Mouse (Mus musculus) CH12.LX (cell line): ENCODE data around the gene Cabcoco1. TPM values are rescaled to one million over a fixed set of nuclear protein-coding genes. Genes with fewer than 3 reads are reported as not detected.

Source experiments
- DNase-seq: peaks from one replicate; pipeline ENCODE4 v3.0.0-alpha.2; 2013; ENCODE audit errors: extremely low read depth
- H3K27ac ChIP-seq: 2 replicates; pipeline ENCODE4 v1.5.1; 2012; ENCODE audit warnings: low read depth, mild to moderate bottlenecking, control low read depth, moderate library complexity; ENCODE audit not compliant: insufficient read depth
- H3K27me3 ChIP-seq: replicated peaks from 2 replicates; pipeline ENCODE3; 2012; ENCODE audit warnings: inconsistent platforms
- H3K36me3 ChIP-seq, 2 experiments: replicated peaks in 1 of 2; 2 replicates each; pipeline versions ENCODE3 to v1.6.1; 2012; ENCODE audit warnings: inconsistent platforms in 1 of 2, low read length in 1 of 2, mild to moderate bottlenecking in 1 of 2, mixed read lengths in 1 of 2, moderate library complexity in 1 of 2; ENCODE audit not compliant: control insufficient read depth in 1 of 2, insufficient read depth in 1 of 2
- H3K4me1 ChIP-seq, 2 experiments: 2 replicates each; pipeline ENCODE4 v1.6.1; 2012; ENCODE audit warnings: inconsistent platforms in 1 of 2, moderate library complexity in 1 of 2; ENCODE audit not compliant: insufficient read depth in 2 of 2, control insufficient read depth in 1 of 2
- H3K4me2 ChIP-seq: 2 replicates; pipeline ENCODE4 v1.6.1; 2012; ENCODE audit warnings: low read depth, mild to moderate bottlenecking, control low read depth; ENCODE audit not compliant: poor library complexity, insufficient read depth, severe bottlenecking
- H3K4me3 ChIP-seq, 3 experiments: fragments of 150-350 bp in 1 of 3; sonication (generic) in 1 of 3; replicated peaks in 1 of 3; 2 replicates each; pipeline versions ENCODE3 to v1.5.1; 2011 to 2012; ENCODE audit warnings: low read depth in 2 of 3, low read length in 2 of 3, mild to moderate bottlenecking in 2 of 3, moderate library complexity in 2 of 3, control low read depth in 1 of 3, improper control_type of control experiment in 1 of 3, inconsistent platforms in 1 of 3, mixed read lengths in 1 of 3; ENCODE audit not compliant: poor library complexity in 1 of 3
- H3K79me2 ChIP-seq: replicated peaks from 2 replicates; pipeline ENCODE4 v1.6.1; 2012; ENCODE audit warnings: mild to moderate bottlenecking, moderate library complexity; ENCODE audit not compliant: control insufficient read depth, poor library complexity, insufficient read depth, severe bottlenecking; ENCODE audit errors: extremely low read depth
- H3K9ac ChIP-seq: 2 replicates; pipeline ENCODE4 v1.6.1; 2012; ENCODE audit warnings: low read depth, mild to moderate bottlenecking, control low read depth, moderate library complexity; ENCODE audit not compliant: insufficient read depth
- H3K9me3 ChIP-seq: replicated peaks from 2 replicates; pipeline ENCODE3; 2012; ENCODE audit warnings: low read length, inconsistent platforms, mixed read lengths
- CHD1 ChIP-seq: IDR thresholded peaks from 2 replicates; pipeline ENCODE4 v1.6.1; 2012; ENCODE audit warnings: low read depth, low read length, improper control_type of control experiment, inconsistent platforms
- CTCF ChIP-seq, 2 experiments: IDR thresholded peaks in 1 of 2; conservative IDR thresholded peaks in 1 of 2; 2 replicates each; pipeline ENCODE4 v1.5.1; 2011 to 2012; ENCODE audit warnings: low read depth in 2 of 2, low read length in 2 of 2, improper control_type of control experiment in 1 of 2, inconsistent platforms in 1 of 2, mild to moderate bottlenecking in 1 of 2, moderate library complexity in 1 of 2
- ELF1 ChIP-seq: IDR thresholded peaks from 2 replicates; pipeline ENCODE4 v1.6.1; 2014; ENCODE audit warnings: low read depth, mild to moderate bottlenecking, inconsistent platforms, low read length, improper control_type of control experiment
- EP300 ChIP-seq: IDR thresholded peaks from 2 replicates; pipeline ENCODE4 v1.6.1; 2011; ENCODE audit warnings: low read length, improper control_type of control experiment
- HCFC1 ChIP-seq: IDR thresholded peaks from 2 replicates; pipeline ENCODE4 v1.6.1; 2012; ENCODE audit warnings: low read depth, mild to moderate bottlenecking, inconsistent platforms, low read length, improper control_type of control experiment
- IRF4 ChIP-seq: IDR thresholded peaks from 2 replicates; pipeline ENCODE4 v1.6.1; 2014; ENCODE audit warnings: low read depth, mild to moderate bottlenecking, inconsistent platforms, low read length, improper control_type of control experiment
- JUN ChIP-seq: IDR thresholded peaks from 2 replicates; pipeline ENCODE4 v1.6.1; 2011; ENCODE audit warnings: low read depth, mild to moderate bottlenecking, low read length, improper control_type of control experiment, moderate library complexity; ENCODE audit not compliant: insufficient read depth
- JUND ChIP-seq: conservative IDR thresholded peaks from 2 replicates; pipeline ENCODE4 v1.6.1; 2011; ENCODE audit warnings: low read depth, low read length, improper control_type of control experiment
- KAT2A ChIP-seq: IDR thresholded peaks from 2 replicates; pipeline ENCODE4 v1.6.1; 2012; ENCODE audit warnings: low read length, improper control_type of control experiment, inconsistent platforms; ENCODE audit not compliant: insufficient replicate concordance
- MAX ChIP-seq: IDR thresholded peaks from 2 replicates; pipeline ENCODE4 v1.6.1; 2011; ENCODE audit warnings: low read length, improper control_type of control experiment
- MAZ ChIP-seq: IDR thresholded peaks from 2 replicates; pipeline ENCODE4 v1.6.1; 2012; ENCODE audit warnings: low read depth, mild to moderate bottlenecking, inconsistent platforms, low read length, improper control_type of control experiment, moderate library complexity
- MXI1 ChIP-seq: IDR thresholded peaks from 2 replicates; pipeline ENCODE4 v1.6.1; 2011; ENCODE audit warnings: mild to moderate bottlenecking, low read depth, low read length, improper control_type of control experiment
- MYC ChIP-seq: IDR thresholded peaks from 2 replicates; pipeline ENCODE4 v1.6.1; 2011; ENCODE audit warnings: low read depth, mild to moderate bottlenecking, improper control_type of control experiment, low read length
- NELFE ChIP-seq: IDR thresholded peaks from 2 replicates; pipeline ENCODE4 v1.6.1; 2011; ENCODE audit warnings: low read depth, low read length, improper control_type of control experiment
- POLR2A ChIP-seq: IDR thresholded peaks from 2 replicates; pipeline ENCODE4 v1.6.1; 2011; ENCODE audit warnings: low read depth, mild to moderate bottlenecking, improper control_type of control experiment, low read length
- RAD21 ChIP-seq: IDR thresholded peaks from 2 replicates; pipeline ENCODE4 v1.6.1; 2011; ENCODE audit warnings: low read depth, mild to moderate bottlenecking, low read length, improper control_type of control experiment, moderate library complexity
- RCOR1 ChIP-seq: conservative IDR thresholded peaks from 2 replicates; pipeline ENCODE4 v1.6.1; 2012; ENCODE audit warnings: low read depth, mild to moderate bottlenecking, inconsistent platforms, low read length, improper control_type of control experiment
- ZKSCAN1 ChIP-seq: IDR thresholded peaks from 2 replicates; pipeline ENCODE4 v1.6.1; 2012; ENCODE audit warnings: low read depth, inconsistent platforms, low read length, improper control_type of control experiment, borderline replicate concordance
- ZMIZ1 ChIP-seq: IDR thresholded peaks from 2 replicates; pipeline ENCODE4 v1.6.1; 2012; ENCODE audit warnings: low read depth, mild to moderate bottlenecking, inconsistent platforms, low read length, improper control_type of control experiment
- dilution Hi-C: fragments of 300-500 bp; cut with MboI; formaldehyde crosslinking; loops from 2 replicates; pipeline ENCODE4 v1.14.3; 2020; ENCODE audit warnings: low sequenced_read_pairs; ENCODE audit not compliant: extremely low pct_unique_long_range_greater_than_20kb, extremely low pct_ligation_motif_present
- in situ Hi-C: fragments of 300-500 bp; cut with MboI; formaldehyde crosslinking; loops from 3 replicates; pipeline ENCODE4 v1.14.3; 2019; ENCODE audit warnings: low sequenced_read_pairs, low pct_ligation_motif_present, low pct_unique_long_range_greater_than_20kb, mixed read lengths
- polyA plus RNA-seq: library from polyadenylated mRNA; unstranded; fragments of >175 nt; gene quantifications from 2 replicates; pipeline ENCODE4 v1.2.1, GENCODE M21; 2012; ENCODE audit warnings: low read depth; ENCODE audit not compliant: insufficient read length
- total RNA-seq, 2 experiments: library from RNA; depleted of rRNA; stranded (reverse); fragments of 300-350 nt in 1 of 2; fragments of >200 nt in 1 of 2; gene quantifications; 2 replicates each; pipeline ENCODE4 v1.2.3; 2012 to 2014

The Cabcoco1 gene
- total and polyA plus RNA-seq, 3 experiments, result 0.72 to 2.4 (median 0.90) TPM

- H3K79me2 ChIP-seq, result no peaks in the 10 kb centered on the region
- no peak overlapping the region for H3K9ac ChIP-seq
- dilution Hi-C loops, result no loop called here
- no peaks in the 10 kb centered on the region for H3K36me3 ChIP-seq
- in situ Hi-C loops, result no loop called here
- DNase-seq, result no peak
- H3K4me2 ChIP-seq, result no peak overlapping the region
- no peak for TF ChIP-seq ELF1
- no peak for TF ChIP-seq NELFE
- no peak for TF ChIP-seq MAX
- TF ChIP-seq CHD1, result no peak
- TF ChIP-seq KAT2A, result no peak
- no peak for TF ChIP-seq POLR2A
- no peak for TF ChIP-seq RCOR1
- TF ChIP-seq JUND, result no peak
- no peak for TF ChIP-seq RAD21
- TF ChIP-seq EP300, result no peak
- no peak for TF ChIP-seq ZMIZ1
- TF ChIP-seq HCFC1, result no peak
- no peak for TF ChIP-seq MYC
- TF ChIP-seq MXI1, result no peak
- TF ChIP-seq ZKSCAN1, result no peak
- no peak overlapping the region for H3K27ac ChIP-seq
- H3K4me3 ChIP-seq, result no peak overlapping the region
- no peaks in the 10 kb centered on the region for H3K27me3 ChIP-seq
- H3K4me1 ChIP-seq, result no peaks in the 10 kb centered on the region
- no peaks in the 10 kb centered on the region for H3K9me3 ChIP-seq
Observed at GRCm38 (mm10) chr10:68589530-68590252, 48.0 kb upstream of the Cabcoco1 start.

GRCm38 (mm10) chr10:68587416-68588040, 45.8 kb upstream of the Cabcoco1 start:
- H3K36me3 ChIP-seq, result no peaks in the 10 kb centered on the region
- dilution Hi-C loops (no loop called here), in situ Hi-C loops (no loop called here)
- no peak for DNase-seq
- H3K9ac ChIP-seq, result no peak overlapping the region
- H3K27me3 ChIP-seq, result no peaks in the 10 kb centered on the region
- no peak for TF ChIP-seq CTCF (conservative IDR thresholded peaks at IDR 0.05 in 1 of 2, IDR thresholded peaks at IDR 0.05 in 1 of 2; ENCODE audit: low read depth in 2 of 2, low read length in 2 of 2)
- no peak for TF ChIP-seq JUND
- TF ChIP-seq IRF4, result no peak
- TF ChIP-seq MAZ, result no peak
- TF ChIP-seq JUN, result no peak
- H3K4me2 ChIP-seq, result no peak overlapping the region
- no peaks in the 10 kb centered on the region for H3K9me3 ChIP-seq
- no peak overlapping the region for H3K4me3 ChIP-seq
- H3K79me2 ChIP-seq, result no peaks in the 10 kb centered on the region
- no peak overlapping the region for H3K27ac ChIP-seq
- no peaks in the 10 kb centered on the region for H3K4me1 ChIP-seq
